ENCODE assay signal across 7 mouse cellular contexts in genomic region chr3:149326664-149327063, GRCm38 (mm10).
A peak's percentile ranks its signal among the peaks of the same experiment; 100 is the strongest.
DNase-seq lines count a peak whose midpoint lies in the region; ATAC-seq and TF ChIP-seq lines count a peak whose summit lies in the region.

No protein-coding gene starts in this region.

- peak; percentile 98 for ATAC-seq in CD4-positive, CD25-positive, alpha-beta regulatory T cell, adult 4 months
- ATAC-seq in inflammation-experienced regulatory T-cells, adult 6 months = peak; percentile 99
- no peak for ATAC-seq in forebrain, postnatal 0 days
- ATAC-seq in cerebellum, adult (ENCODE audit: insufficient number of reproducible peaks, low FRiP score, low TSS enrichment) = no peak

- no peaks in the 10 kb centered on the region for H3K4me1 ChIP-seq in forebrain, postnatal 0 days (ENCODE audit: insufficient read depth)

- no peak overlapping the region for H3K27ac ChIP-seq in forebrain, postnatal 0 days (ENCODE audit: low read depth, low read length)

- TF ChIP-seq CTCF in forebrain, postnatal 0 days (IDR thresholded peaks at IDR 0.05; ENCODE audit: low read depth) = no peak

- 60% methylated on average over 5 of the region's 5 CpGs for whole genome bisulfite sequencing in forebrain, postnatal 0 days

- peak; percentile 64 to 70 for DNase-seq in B cell, adult 2 months
- peak; percentile 57 to 64 for DNase-seq in lung, postnatal 4 days
- no peak for DNase-seq in forebrain, postnatal 0 days
- DNase-seq in adipocyte (ENCODE audit: low spot score) = no peak

- H3K4me3 ChIP-seq in forebrain, postnatal 0 days (ENCODE audit: low read depth, low read length) = no peak overlapping the region

- no peak overlapping the region for H3K4me2 ChIP-seq in forebrain, postnatal 0 days (ENCODE audit: low read depth)

- H3K36me3 ChIP-seq in forebrain, postnatal 0 days (ENCODE audit: insufficient read depth) = no peaks in the 10 kb centered on the region

- no peak overlapping the region for H3K9ac ChIP-seq in forebrain, postnatal 0 days

- no peaks in the 10 kb centered on the region for H3K27me3 ChIP-seq in forebrain, postnatal 0 days (ENCODE audit: insufficient read depth, low read length)

- H3K9me3 ChIP-seq in forebrain, postnatal 0 days (ENCODE audit: low read length) = no peaks in the 10 kb centered on the region

Comparison
In these comparisons a context has a peak if more than half of its experiments do, and no peak if none do; other contexts are left out.
1. DNase-seq: peak in B cell, adult 2 months (2 of 2) and lung, postnatal 4 days (2 of 2); none in forebrain, postnatal 0 days (single experiment) and adipocyte (single experiment).
2. ATAC-seq: peak in CD4-positive, CD25-positive, alpha-beta regulatory T cell, adult 4 months (single experiment) and inflammation-experienced regulatory T-cells, adult 6 months (single experiment); none in forebrain, postnatal 0 days (single experiment) and cerebellum, adult (single experiment).